Mouse (Mus musculus): Measurements from ENCODE around the gene Msh3. TPM values are rescaled to one million over a fixed set of nuclear protein-coding genes. Genes with fewer than 3 reads are reported as not detected.
"Not testable (repeated sequence)": the region's sequence is repeated elsewhere in the genome, so short reads cannot be mapped to it uniquely, and the experiment has no call there.

Msh3 gene
- polyA plus RNA-seq (2014; fragmentation: Nextera tagmentation; extraction: Ambion mirVana), result 38.8 and 39.7 TPM in 2 replicates

GRCm38 (mm10) chr13:92354456-92355271 lies at the start of gene Msh3, which contains the start of gene Dhfr:
Gene Msh3 (minus strand): TSS chr13:92355003.
Gene Dhfr (plus strand): TSS chr13:92354726.
- no peaks in the 10 kb centered on the region for H3K9me3 ChIP-seq (ENCODE audit: control insufficient read depth, low read length)
- peaks cover 5% of the 10 kb centered on the region; the same call in 1 of the 2 replicates for H3K4me1 ChIP-seq (ENCODE audit: control insufficient read depth, insufficient read depth, low read length)
- H3K27ac ChIP-seq (ENCODE audit: low read depth, low read length), result peak within 1 kb of the TSS; percentile 67
- DNase-seq (ENCODE audit: low spot score), result peak; percentile 99
- H3K36me3 ChIP-seq (ENCODE audit: control insufficient read depth, insufficient read depth, low read length), result no peaks in the 10 kb centered on the region; the same call in 1 of the 2 replicates
- peak within 1 kb of the TSS; percentile 87 for H3K4me2 ChIP-seq (ENCODE audit: low read depth)
- peak within 1 kb of the TSS; percentile 61 for H3K4me3 ChIP-seq (ENCODE audit: low read depth, low read length)
- peak; percentile 98 for ATAC-seq (ENCODE audit: insufficient read depth, low FRiP score, low TSS enrichment)
- no peaks in the 10 kb centered on the region for H3K27me3 ChIP-seq (ENCODE audit: control insufficient read depth, insufficient read depth, low read length)
- WGBS, result 0% methylated on average over 72 of the region's 76 CpGs
- H3K9ac ChIP-seq (ENCODE audit: low read length), result peak within 1 kb of the TSS; percentile 65

- no peaks in the 10 kb centered on the region for H3K9me3 ChIP-seq (ENCODE audit: control insufficient read depth, low read length)
- no peak overlapping the region for H3K27ac ChIP-seq (ENCODE audit: low read depth, low read length)
- H3K9ac ChIP-seq (ENCODE audit: low read length), result no peak overlapping the region
- no peaks in the 10 kb centered on the region for H3K36me3 ChIP-seq (ENCODE audit: control insufficient read depth, insufficient read depth, low read length)
- H3K27me3 ChIP-seq (ENCODE audit: control insufficient read depth, insufficient read depth, low read length), result no peaks in the 10 kb centered on the region
- no peak for DNase-seq (ENCODE audit: low spot score)
- H3K4me3 ChIP-seq (ENCODE audit: low read depth, low read length), result no peak overlapping the region
- no peaks in the 10 kb centered on the region for H3K4me1 ChIP-seq (ENCODE audit: control insufficient read depth, insufficient read depth, low read length)
- no peak for ATAC-seq (ENCODE audit: insufficient read depth, low FRiP score, low TSS enrichment)
- H3K4me2 ChIP-seq (ENCODE audit: low read depth), result no peak overlapping the region
- WGBS, result 73% methylated on average over 3 of the region's 3 CpGs
These were observed 48.7 kb upstream of the Msh3 start for GRCm38 (mm10) chr13:92403496-92403895.

- H3K4me1 ChIP-seq (ENCODE audit: control insufficient read depth, insufficient read depth, low read length), result no peaks in the 10 kb centered on the region
- no peaks in the 10 kb centered on the region for H3K36me3 ChIP-seq (ENCODE audit: control insufficient read depth, insufficient read depth, low read length)
- DNase-seq (ENCODE audit: low spot score) (no peak), ATAC-seq (ENCODE audit: insufficient read depth, low FRiP score, low TSS enrichment) (no peak)
- H3K4me2 ChIP-seq (ENCODE audit: low read depth), result no peak overlapping the region
- no peak overlapping the region for H3K9ac ChIP-seq (ENCODE audit: low read length)
- no peaks in the 10 kb centered on the region for H3K9me3 ChIP-seq (ENCODE audit: control insufficient read depth, low read length)
- WGBS, result 72% methylated on average over 2 of the region's 2 CpGs
- H3K27ac ChIP-seq (ENCODE audit: low read depth, low read length), result no peak overlapping the region
- no peaks in the 10 kb centered on the region for H3K27me3 ChIP-seq (ENCODE audit: control insufficient read depth, insufficient read depth, low read length)
- H3K4me3 ChIP-seq (ENCODE audit: low read depth, low read length), result no peak overlapping the region
These were observed 47.3 kb upstream of the Msh3 start for GRCm38 (mm10) chr13:92402063-92402462.

- DNase-seq (ENCODE audit: low spot score) (no peak), ATAC-seq (ENCODE audit: insufficient read depth, low FRiP score, low TSS enrichment) (no peak)
- Histone ChIP-seq H3K27ac (ENCODE audit: low read depth, low read length) (no peak overlapping the region), H3K4me1 (ENCODE audit: control insufficient read depth, insufficient read depth, low read length) (no peaks in the 10 kb centered on the region), H3K9ac (ENCODE audit: low read length) (no peak overlapping the region), H3K4me2 (ENCODE audit: low read depth) (no peak overlapping the region), H3K27me3 (ENCODE audit: control insufficient read depth, insufficient read depth, low read length) (no peaks in the 10 kb centered on the region), H3K36me3 (ENCODE audit: control insufficient read depth, insufficient read depth, low read length) (no peaks in the 10 kb centered on the region), H3K4me3 (ENCODE audit: low read depth, low read length) (no peak overlapping the region), H3K9me3 (ENCODE audit: control insufficient read depth, low read length) (no peaks in the 10 kb centered on the region)
- WGBS, result 72% methylated on average over 11 of the region's 11 CpGs
These were observed 43.9 kb upstream of the Msh3 start for GRCm38 (mm10) chr13:92398491-92399384.

- no peaks in the 10 kb centered on the region for H3K9me3 ChIP-seq (ENCODE audit: control insufficient read depth, low read length)
- no peaks in the 10 kb centered on the region for H3K36me3 ChIP-seq (ENCODE audit: control insufficient read depth, insufficient read depth, low read length)
- H3K4me1 ChIP-seq (ENCODE audit: control insufficient read depth, insufficient read depth, low read length), result no peaks in the 10 kb centered on the region
- H3K27me3 ChIP-seq (ENCODE audit: control insufficient read depth, insufficient read depth, low read length), result no peaks in the 10 kb centered on the region
- no peak overlapping the region for H3K9ac ChIP-seq (ENCODE audit: low read length)
- 90% methylated on average over 12 of the region's 12 CpGs for WGBS
- no peak overlapping the region for H3K4me2 ChIP-seq (ENCODE audit: low read depth)
- H3K4me3 ChIP-seq (ENCODE audit: low read depth, low read length), result no peak overlapping the region
- DNase-seq (ENCODE audit: low spot score) (no peak), ATAC-seq (ENCODE audit: insufficient read depth, low FRiP score, low TSS enrichment) (no peak)
- H3K27ac ChIP-seq (ENCODE audit: low read depth, low read length), result no peak overlapping the region
These were observed 38.4 kb upstream of the Msh3 start for GRCm38 (mm10) chr13:92393047-92393661.

GRCm38 (mm10) chr13:92387367-92387766 lies 32.6 kb upstream of the Msh3 start:
- no peak for DNase-seq (ENCODE audit: low spot score)
- Histone ChIP-seq H3K4me2 (ENCODE audit: low read depth) (no peak overlapping the region), H3K9ac (ENCODE audit: low read length) (no peak overlapping the region), H3K27ac (ENCODE audit: low read depth, low read length) (no peak overlapping the region), H3K4me1 (ENCODE audit: control insufficient read depth, insufficient read depth, low read length) (no peaks in the 10 kb centered on the region), H3K4me3 (ENCODE audit: low read depth, low read length) (no peak overlapping the region), H3K36me3 (ENCODE audit: control insufficient read depth, insufficient read depth, low read length) (no peaks in the 10 kb centered on the region), H3K27me3 (ENCODE audit: control insufficient read depth, insufficient read depth, low read length) (no peaks in the 10 kb centered on the region), H3K9me3 (ENCODE audit: control insufficient read depth, low read length) (no peaks in the 10 kb centered on the region)
- 90% methylated on average over 3 of the region's 3 CpGs for WGBS
- no peak for ATAC-seq (ENCODE audit: insufficient read depth, low FRiP score, low TSS enrichment)

GRCm38 (mm10) chr13:92371466-92371865 lies 16.7 kb upstream of the Msh3 start:
- not testable (repeated sequence) for H3K27ac ChIP-seq (ENCODE audit: low read depth, low read length); H3K36me3 ChIP-seq (ENCODE audit: control insufficient read depth, insufficient read depth, low read length); H3K9me3 ChIP-seq (ENCODE audit: control insufficient read depth, low read length); H3K27me3 ChIP-seq (ENCODE audit: control insufficient read depth, insufficient read depth, low read length); H3K9ac ChIP-seq (ENCODE audit: low read length); DNase-seq (ENCODE audit: low spot score); ATAC-seq (ENCODE audit: insufficient read depth, low FRiP score, low TSS enrichment); H3K4me3 ChIP-seq (ENCODE audit: low read depth, low read length); H3K4me2 ChIP-seq (ENCODE audit: low read depth); H3K4me1 ChIP-seq (ENCODE audit: control insufficient read depth, insufficient read depth, low read length)
- 98% methylated on average over 5 of the region's 6 CpGs for WGBS

- WGBS, result 92% methylated on average over 3 of the region's 3 CpGs
- Histone ChIP-seq H3K9me3 (ENCODE audit: control insufficient read depth, low read length) (no peaks in the 10 kb centered on the region), H3K36me3 (ENCODE audit: control insufficient read depth, insufficient read depth, low read length) (peaks cover 9% of the 10 kb centered on the region), H3K27ac (ENCODE audit: low read depth, low read length) (no peak overlapping the region), H3K27me3 (ENCODE audit: control insufficient read depth, insufficient read depth, low read length) (no peaks in the 10 kb centered on the region), H3K9ac (ENCODE audit: low read length) (no peak overlapping the region), H3K4me2 (ENCODE audit: low read depth) (no peak overlapping the region), H3K4me1 (ENCODE audit: control insufficient read depth, insufficient read depth, low read length) (no peaks in the 10 kb centered on the region), H3K4me3 (ENCODE audit: low read depth, low read length) (no peak overlapping the region)
- DNase-seq (ENCODE audit: low spot score) (no peak), ATAC-seq (ENCODE audit: insufficient read depth, low FRiP score, low TSS enrichment) (no peak)
These were observed 16.0 kb upstream of the Msh3 start for GRCm38 (mm10) chr13:92370811-92371210.

Measured in neural tube, embryonic 11.5 days (tissue).